29 mouse cellular contexts compared by ENCODE assay signal in the genomic region with DNA sequence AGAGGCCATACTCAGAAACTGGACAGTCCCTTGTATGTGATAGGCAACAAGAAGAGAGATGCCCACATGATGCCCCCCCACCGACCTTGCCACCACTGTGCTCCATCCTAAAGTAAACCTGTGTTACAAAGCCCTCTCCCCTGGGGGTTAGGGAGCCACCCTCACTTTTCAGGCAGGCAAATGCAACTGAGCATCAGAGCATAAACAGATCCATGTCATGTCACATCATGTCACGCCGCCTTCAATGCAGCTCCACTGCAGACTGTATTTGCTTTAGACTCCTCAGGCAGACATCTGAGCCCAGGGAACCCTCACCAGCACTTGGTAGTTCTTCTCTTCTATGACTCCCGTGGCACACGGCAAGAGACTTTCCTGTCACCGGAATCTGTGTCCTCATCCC.
"Had no signal": no experiment of that assay in that cellular context is flagged by ENCODE, and none has a peak within 500 bp of the region (broad histone marks: within the 10 kb centered on the region; RNA-seq: fewer than 3 reads in every experiment).

No protein-coding gene starts in this region.

- H3K9ac ChIP-seq: embryonic facial prominence, embryonic 12.5 days; embryonic facial prominence, embryonic 13.5 days; embryonic facial prominence, embryonic 15.5 days; forebrain, embryonic 12.5 days; forebrain, embryonic 13.5 days; forebrain, embryonic 15.5 days; forebrain, postnatal 0 days had no signal

- H3K4me1 ChIP-seq: embryonic facial prominence, embryonic 10.5 days; embryonic facial prominence, embryonic 12.5 days; embryonic facial prominence, embryonic 13.5 days; embryonic facial prominence, embryonic 15.5 days; forebrain, embryonic 10.5 days; forebrain, embryonic 12.5 days; forebrain, embryonic 13.5 days; forebrain, embryonic 15.5 days had no signal

- DNase-seq: cerebellum, adult 2 months; cerebellum, adult 8-10 months; cerebellum, adult 9-10 months; cerebellum, adult 9-11 months; cerebellum, postnatal 10 days; cerebellum, postnatal 14 days; cerebellum, postnatal 25 days; cerebellum, postnatal 36 days; embryo, embryonic 11 days; forebrain, postnatal 0 days; gastrocnemius, adult 2 months; gastrocnemius, postnatal 10 days; gastrocnemius, postnatal 14 days; gastrocnemius, postnatal 25 days; gastrocnemius, postnatal 36 days; heart, adult 11 months; heart, adult 18-20 months; heart, adult 2 months had no signal

- H3K4me2 ChIP-seq: embryonic facial prominence, embryonic 12.5 days; embryonic facial prominence, embryonic 13.5 days; embryonic facial prominence, embryonic 15.5 days; forebrain, embryonic 12.5 days; forebrain, embryonic 13.5 days; forebrain, embryonic 15.5 days had no signal

- H3K27me3 ChIP-seq: embryonic facial prominence, embryonic 12.5 days; embryonic facial prominence, embryonic 13.5 days; embryonic facial prominence, embryonic 15.5 days; forebrain, embryonic 12.5 days; forebrain, embryonic 13.5 days; forebrain, embryonic 15.5 days had no signal

- H3K36me3 ChIP-seq: embryonic facial prominence, embryonic 10.5 days; embryonic facial prominence, embryonic 12.5 days; embryonic facial prominence, embryonic 13.5 days; embryonic facial prominence, embryonic 15.5 days; forebrain, embryonic 10.5 days; forebrain, embryonic 12.5 days; forebrain, embryonic 15.5 days had no signal

- H3K27ac ChIP-seq: embryonic facial prominence, embryonic 10.5 days; embryonic facial prominence, embryonic 12.5 days; embryonic facial prominence, embryonic 13.5 days; embryonic facial prominence, embryonic 15.5 days; forebrain, embryonic 10.5 days; forebrain, embryonic 12.5 days; forebrain, embryonic 13.5 days; forebrain, embryonic 15.5 days; gastrocnemius, adult 2 months; heart, adult 2 months had no signal

- H3K4me3 ChIP-seq: embryonic facial prominence, embryonic 10.5 days; embryonic facial prominence, embryonic 12.5 days; embryonic facial prominence, embryonic 13.5 days; embryonic facial prominence, embryonic 15.5 days; erythroblast, embryonic 14.5 days; forebrain, embryonic 10.5 days; forebrain, embryonic 12.5 days; forebrain, embryonic 13.5 days; forebrain, embryonic 15.5 days; gastrocnemius, adult 2 months; heart, adult 2 months had no signal

- H3K9me3 ChIP-seq: embryonic facial prominence, embryonic 10.5 days; embryonic facial prominence, embryonic 12.5 days; embryonic facial prominence, embryonic 13.5 days; embryonic facial prominence, embryonic 15.5 days; forebrain, embryonic 10.5 days; forebrain, embryonic 12.5 days; forebrain, embryonic 13.5 days; forebrain, embryonic 15.5 days had no signal

- ATAC-seq: forebrain, embryonic 13.5 days; forebrain, embryonic 14.5 days; forebrain, embryonic 15.5 days; forebrain, embryonic 16.5 days; forebrain, postnatal 0 days had no signal
